ENCODE assay signal across 8 mouse cellular contexts in genomic region chr9:96478071-96478888, GRCm38 (mm10). TPM values are rescaled to one million over a fixed set of nuclear protein-coding genes. Genes with fewer than 3 reads are reported as not detected.
DNase-seq lines count a peak whose midpoint lies in the region; ATAC-seq lines count a peak whose summit lies in the region.

Gene Rnf7 (minus strand): TSS chr9:96478675.

- H3K27ac ChIP-seq in hindbrain, embryonic 15.5 days (replicated peaks), result peak within 1 kb of the TSS; percentile 88

- WGBS in hindbrain, embryonic 15.5 days, result under 1% methylated on average over 73 of the region's 74 CpGs

- peak within 1 kb of the TSS; percentile 77 for H3K4me2 ChIP-seq in hindbrain, embryonic 15.5 days

- H3K27me3 ChIP-seq in hindbrain, embryonic 15.5 days, result no peaks in the 10 kb centered on the region

- H3K9ac ChIP-seq in hindbrain, embryonic 15.5 days, result peak within 1 kb of the TSS; percentile 74

- DNase-seq in T-cell, adult 2 months (ENCODE audit: low spot score), result peak; percentile 97
- peak; percentile 100 for DNase-seq in cerebellum, postnatal 36 days
- peak; percentile 99 for DNase-seq in frontal cortex, postnatal 36 days (ENCODE audit: low spot score in 2 of 2)
- peak; percentile 98 for DNase-seq in left cerebral cortex, adult 11 months (ENCODE audit: low spot score)
- peak; percentile 99 to 100 for DNase-seq in lung, postnatal 4 days
- DNase-seq in retina, postnatal 7 days (ENCODE audit: low read depth, low spot score), result peak; percentile 94
- peak; percentile 99 for DNase-seq in urinary bladder, adult 2 months (ENCODE audit: low spot score)

- peaks cover 26% of the 10 kb centered on the region for H3K4me1 ChIP-seq in hindbrain, embryonic 15.5 days (replicated peaks)

- peak; percentile 99 for ATAC-seq in hindbrain, embryonic 15.5 days (ENCODE audit: low FRiP score, low read depth)

- H3K4me3 ChIP-seq in hindbrain, embryonic 15.5 days, result peak within 1 kb of the TSS; percentile 68

- H3K36me3 ChIP-seq in hindbrain, embryonic 15.5 days, result no peaks in the 10 kb centered on the region

- no peaks in the 10 kb centered on the region for H3K9me3 ChIP-seq in hindbrain, embryonic 15.5 days

RNA-seq across cellular contexts. Expression of gene Rnf7, which starts in this region (rescaled TPM):
- 205 and 214 TPM in 2 replicates for polyA plus RNA-seq in hindbrain, embryonic 15.5 days (2015; fragmentation: Nextera tagmentation; extraction: Ambion mirVana)
- polyA plus RNA-seq in urinary bladder, adult 2 months (2012; rRNA removed), result 208 and 227 TPM in 2 replicates

Comparison
In these comparisons a context has a peak if more than half of its experiments do, and no peak if none do; other contexts are left out.
1. Peak in every context shown above with its lines: DNase-seq, ATAC-seq, H3K4me3 ChIP-seq and H3K27ac ChIP-seq.